In the genomic region with DNA sequence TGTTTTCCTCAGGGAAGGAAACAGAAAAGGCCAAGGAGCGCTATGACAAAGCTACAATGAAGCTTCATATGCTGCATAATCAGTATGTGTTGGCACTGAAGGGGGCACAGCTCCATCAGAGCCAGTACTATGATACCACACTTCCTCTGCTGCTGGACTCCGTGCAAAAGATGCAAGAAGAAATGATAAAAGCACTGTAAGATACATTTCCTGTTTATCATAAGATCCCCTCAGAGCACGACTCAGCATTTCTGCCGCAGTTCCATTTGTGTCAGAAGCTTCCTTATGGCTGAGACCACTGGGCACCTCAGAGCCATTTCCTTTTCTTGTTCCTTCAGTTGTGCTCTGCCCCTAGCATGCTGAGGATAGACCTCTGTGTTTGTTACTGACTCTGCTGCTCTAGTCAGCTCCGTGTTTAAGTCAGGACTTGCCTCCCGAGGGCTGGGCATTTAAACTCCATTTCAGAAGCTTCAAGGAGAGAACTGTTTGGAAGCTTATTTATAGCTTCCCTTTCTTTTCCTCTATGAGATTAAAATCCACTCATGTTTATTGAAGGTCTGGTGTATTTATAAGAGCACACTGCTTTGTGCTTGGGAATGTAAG, we compare ENCODE assay signal across 11 mouse cellular contexts. TPM values are rescaled to one million over a fixed set of nuclear protein-coding genes. Genes with fewer than 3 reads are reported as not detected.
DNase-seq lines count a peak whose midpoint lies in the region; ATAC-seq lines count a peak whose summit lies in the region.
"Had no signal": no experiment of that assay in that cellular context is flagged by ENCODE, and none has a peak within 500 bp of the region (broad histone marks: within the 10 kb centered on the region; RNA-seq: fewer than 3 reads in every experiment).

No protein-coding gene starts in this region.

- H3K4me2 ChIP-seq in heart, embryonic 16.5 days (ENCODE audit: low read depth, low read length) = no peak overlapping the region
- H3K4me2 ChIP-seq in heart, embryonic 11.5 days = no peak overlapping the region
- H3K4me2 ChIP-seq in liver, embryonic 12.5 days = no peak overlapping the region
- no peak overlapping the region for H3K4me2 ChIP-seq in stomach, embryonic 15.5 days

- no peak overlapping the region for H3K4me3 ChIP-seq in heart, embryonic 16.5 days (ENCODE audit: low read length)
- H3K4me3 ChIP-seq in heart, embryonic 11.5 days (ENCODE audit: low read depth, low read length) = no peak overlapping the region
- no peak overlapping the region for H3K4me3 ChIP-seq in liver, embryonic 12.5 days
- no peak overlapping the region for H3K4me3 ChIP-seq in stomach, embryonic 15.5 days (replicated peaks)
- H3K4me3 ChIP-seq: layer of hippocampus, adult 2 months had no signal

- 41% methylated on average over 6 of the region's 6 CpGs for WGBS in heart, embryonic 16.5 days
- 62% methylated on average over 6 of the region's 6 CpGs for WGBS in heart, embryonic 11.5 days (ENCODE audit: insufficient replicate concordance)
- 25% methylated on average over 6 of the region's 6 CpGs for WGBS in liver, embryonic 12.5 days (ENCODE audit: insufficient replicate concordance)
- 40% methylated on average over 6 of the region's 6 CpGs for WGBS in stomach, embryonic 15.5 days

- H3K9ac ChIP-seq in heart, embryonic 16.5 days (ENCODE audit: low read length) = no peak overlapping the region
- H3K9ac ChIP-seq in heart, embryonic 11.5 days (ENCODE audit: low read depth, low read length) = no peak overlapping the region
- no peak overlapping the region for H3K9ac ChIP-seq in liver, embryonic 12.5 days
- H3K9ac ChIP-seq in stomach, embryonic 15.5 days = no peak overlapping the region

- H3K4me1 ChIP-seq in heart, embryonic 16.5 days (ENCODE audit: control insufficient read depth, insufficient read depth, low read length) = peaks cover 14% of the 10 kb centered on the region
- peaks cover 4% of the 10 kb centered on the region; the same call in 1 of the 2 replicates for H3K4me1 ChIP-seq in heart, embryonic 11.5 days (ENCODE audit: control insufficient read depth, insufficient read depth, low read length)
- peaks cover 14% of the 10 kb centered on the region for H3K4me1 ChIP-seq in liver, embryonic 12.5 days
- H3K4me1 ChIP-seq in stomach, embryonic 15.5 days = no peaks in the 10 kb centered on the region

- DNase-seq in right cerebral cortex, adult 2 months (ENCODE audit: low spot score in 2 of 2) = peak; percentile 6 to 13
- no peak for DNase-seq in right cerebral cortex, postnatal 14 days
- DNase-seq in left cerebral cortex, adult 8-10 months (ENCODE audit: low spot score in 2 of 2) = no peak
- DNase-seq in layer of hippocampus, adult 9-11 months = no peak
- DNase-seq: cerebellum, postnatal 25 days had no signal

- no peaks in the 10 kb centered on the region for H3K9me3 ChIP-seq in heart, embryonic 16.5 days (replicated peaks; ENCODE audit: control insufficient read depth, low read length)
- no peaks in the 10 kb centered on the region for H3K9me3 ChIP-seq in heart, embryonic 11.5 days (replicated peaks; ENCODE audit: control insufficient read depth, low read length)
- H3K9me3 ChIP-seq in liver, embryonic 12.5 days (replicated peaks) = no peaks in the 10 kb centered on the region
- no peaks in the 10 kb centered on the region for H3K9me3 ChIP-seq in stomach, embryonic 15.5 days

- no peaks in the 10 kb centered on the region for H3K27me3 ChIP-seq in heart, embryonic 16.5 days (ENCODE audit: control insufficient read depth, insufficient read depth, low read length)
- no peaks in the 10 kb centered on the region for H3K27me3 ChIP-seq in heart, embryonic 11.5 days (ENCODE audit: control insufficient read depth, insufficient read depth, low read length)
- no peaks in the 10 kb centered on the region for H3K27me3 ChIP-seq in liver, embryonic 12.5 days (replicated peaks)
- H3K27me3 ChIP-seq in stomach, embryonic 15.5 days (replicated peaks) = no peaks in the 10 kb centered on the region

- ATAC-seq in heart, embryonic 16.5 days (replicated peaks; ENCODE audit: extremely low read depth, insufficient read depth, low FRiP score) = no peak
- no peak for ATAC-seq in heart, embryonic 11.5 days (replicated peaks; ENCODE audit: insufficient number of reproducible peaks, low FRiP score, low TSS enrichment)
- ATAC-seq in liver, embryonic 12.5 days = peak; percentile 58
- ATAC-seq in stomach, embryonic 15.5 days (ENCODE audit: insufficient read depth, low FRiP score, low read depth) = no peak
- ATAC-seq: CD4-positive, CD25-positive, alpha-beta regulatory T cell, adult 4 months had no signal

- no peaks in the 10 kb centered on the region for H3K36me3 ChIP-seq in heart, embryonic 16.5 days (ENCODE audit: control insufficient read depth, insufficient read depth)
- no peaks in the 10 kb centered on the region for H3K36me3 ChIP-seq in heart, embryonic 11.5 days (ENCODE audit: control insufficient read depth, insufficient read depth, low read length)
- H3K36me3 ChIP-seq in liver, embryonic 12.5 days = 0 out of 2 replicates have a peak, but pooled peaks cover 4% of the 10 kb centered on the region
- no peaks in the 10 kb centered on the region for H3K36me3 ChIP-seq in stomach, embryonic 15.5 days

- 0 out of 2 replicates have a peak overlapping the region, but pooled peaks have one; percentile 4 for H3K27ac ChIP-seq in heart, embryonic 16.5 days (ENCODE audit: low read length)
- no peak overlapping the region for H3K27ac ChIP-seq in heart, embryonic 11.5 days (ENCODE audit: low read depth, low read length)
- H3K27ac ChIP-seq in liver, embryonic 12.5 days = peak overlapping the region; percentile 59; the same call in 1 of the 2 replicates
- peak overlapping the region; percentile 8; the same call in 1 of the 2 replicates for H3K27ac ChIP-seq in stomach, embryonic 15.5 days
- H3K27ac ChIP-seq: layer of hippocampus, adult 2 months had no signal

RNA-seq across cellular contexts. Expression of gene A930002H24Rik, which starts 58.1 kb away (rescaled TPM):
- polyA plus RNA-seq in heart, embryonic 16.5 days (2015; fragmentation: Nextera tagmentation; extraction: Ambion mirVana) = 2.2 and 2.7 TPM in 2 replicates
- polyA plus RNA-seq in heart, embryonic 11.5 days (2014; fragmentation: Nextera tagmentation; extraction: Ambion mirVana) = 2.9 and 4.3 TPM in 2 replicates
- polyA plus RNA-seq in liver, embryonic 12.5 days (2016; fragmentation: Nextera tagmentation; extraction: Ambion mirVana) = 0.91 and 1.1 TPM in 2 replicates
- polyA plus RNA-seq in stomach, embryonic 15.5 days (2015; fragmentation: Nextera tagmentation; extraction: Ambion mirVana) = 2.2 and 3.3 TPM in 2 replicates
- total RNA-seq in left cerebral cortex, adult 8-10 months (2022) = 1 to 10 TPM in 1 of 4 experiments, not detected in 3; 1.1 TPM
- total RNA-seq: layer of hippocampus, adult 2 months had no signal
- polyA plus RNA-seq: CD4-positive, CD25-positive, alpha-beta regulatory T cell, adult 4 months had no signal

RNA-seq across cellular contexts. Expression of gene Fer, which starts 58.8 kb away (rescaled TPM):
- polyA plus RNA-seq in heart, embryonic 16.5 days (2015; fragmentation: Nextera tagmentation; extraction: Ambion mirVana) = 22.8 and 25.8 TPM in 2 replicates
- 26.6 and 29.4 TPM in 2 replicates for polyA plus RNA-seq in heart, embryonic 11.5 days (2014; fragmentation: Nextera tagmentation; extraction: Ambion mirVana)
- polyA plus RNA-seq in liver, embryonic 12.5 days (2016; fragmentation: Nextera tagmentation; extraction: Ambion mirVana) = 14.6 and 17.1 TPM in 2 replicates
- 27.1 and 27.3 TPM in 2 replicates for polyA plus RNA-seq in stomach, embryonic 15.5 days (2015; fragmentation: Nextera tagmentation; extraction: Ambion mirVana)
- total RNA-seq in left cerebral cortex, adult 8-10 months (2022) = 10 to 100 TPM; 30.3 to 33.7 (median 30.9) TPM

Comparison
In these comparisons a context has a peak if more than half of its experiments do, and no peak if none do; other contexts are left out.
1. DNase-seq: peak in right cerebral cortex, adult 2 months (2 of 2); none in right cerebral cortex, postnatal 14 days (single experiment), left cerebral cortex, adult 8-10 months (0 of 2) and layer of hippocampus, adult 9-11 months (single experiment).